ENCODE assay signal across 8 mouse cellular contexts in the genomic region with DNA sequence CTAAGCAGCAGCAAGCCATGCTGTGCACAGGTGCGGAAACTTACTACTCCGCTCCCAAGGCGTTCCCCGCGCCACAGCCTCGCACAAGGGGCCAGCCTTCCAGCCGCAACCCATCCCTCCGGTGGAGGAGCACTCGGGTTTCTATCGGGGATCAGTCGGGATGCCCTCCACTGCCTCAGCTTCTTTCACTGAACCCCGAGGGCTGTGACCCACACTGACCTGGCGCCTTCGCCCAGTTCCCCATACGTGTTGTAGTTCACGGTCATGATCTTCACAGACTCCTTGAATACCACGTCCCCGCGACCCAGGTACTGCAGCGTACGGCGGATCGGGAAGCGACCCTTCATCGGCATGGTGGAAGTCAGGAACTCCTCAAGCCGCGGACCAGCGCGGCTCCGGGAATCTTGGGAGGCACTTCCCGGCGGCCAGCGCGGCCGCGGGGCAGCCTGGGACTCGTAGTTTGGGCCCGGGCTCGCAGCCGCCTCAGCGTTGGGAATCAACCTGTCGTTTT. TPM values are rescaled to one million over a fixed set of nuclear protein-coding genes. Genes with fewer than 3 reads are reported as not detected.
A peak's percentile ranks its signal among the peaks of the same experiment; 100 is the strongest.
DNase-seq lines count a peak whose midpoint lies in the region; ATAC-seq lines count a peak whose summit lies in the region.

A gene (minus strand): TSS at position 413 of the 511 bp plus-strand sequence.

- no peaks in the 10 kb centered on the region for H3K27me3 ChIP-seq in lung, embryonic 15.5 days

- peak within 1 kb of the TSS; percentile 87 for H3K4me3 ChIP-seq in lung, embryonic 15.5 days

- peak within 1 kb of the TSS; percentile 75 for H3K9ac ChIP-seq in lung, embryonic 15.5 days

- H3K4me2 ChIP-seq in lung, embryonic 15.5 days = peak within 1 kb of the TSS; percentile 64

- WGBS in lung, embryonic 15.5 days = under 1% methylated on average over 42 of the region's 42 CpGs

- DNase-seq in Muller cell, postnatal 12 days (ENCODE audit: inconsistent ontology term) = peak; percentile 85
- DNase-seq in cerebellum, adult 9-10 months = peak; percentile 71
- DNase-seq in layer of hippocampus, adult 8-10 months (ENCODE audit: low spot score in 2 of 2) = peak; percentile 34 to 61
- DNase-seq in ovary, postnatal 10 days (ENCODE audit: low spot score) = peak; percentile 41
- DNase-seq in thymus, postnatal 0 days (ENCODE audit: low spot score) = no peak

- peak within 1 kb of the TSS; percentile 58; the same call in 1 of the 2 replicates for H3K27ac ChIP-seq in lung, embryonic 15.5 days

- H3K4me1 ChIP-seq in lung, embryonic 15.5 days = peaks cover 10% of the 10 kb centered on the region

- ATAC-seq in frontal cortex, adult (ENCODE audit: low TSS enrichment) = peak; percentile 97
- ATAC-seq in hematopoietic stem cell, adult 5-6 weeks (replicated peaks in 1 of 2; ENCODE audit: insufficient read depth in 1 of 2, low FRiP score in 2 of 2, low TSS enrichment in 1 of 2, low read depth in 1 of 2, poor library complexity in 2 of 2, severe bottlenecking in 2 of 2) = peak; percentile 50 to 70
- ATAC-seq in lung, embryonic 15.5 days (ENCODE audit: borderline replicate concordance, extremely low read depth, low FRiP score, low TSS enrichment) = peak; percentile 93

- H3K36me3 ChIP-seq in lung, embryonic 15.5 days = peaks cover 18% of the 10 kb centered on the region

- no peaks in the 10 kb centered on the region for H3K9me3 ChIP-seq in lung, embryonic 15.5 days

RNA-seq across cellular contexts. Expression of the gene that starts here (rescaled TPM):
- total RNA-seq in hematopoietic stem cell, adult 5-6 weeks (2017) = 46.5 and 62.4 TPM in 2 replicates
- 10 to 100 TPM; 39.0 to 53.9 (median 47.7) TPM for total RNA-seq in layer of hippocampus, adult 8-10 months (2022)
- polyA plus RNA-seq in lung, embryonic 15.5 days (2015; fragmentation: Nextera tagmentation; extraction: Ambion mirVana) = 83.9 and 87.9 TPM in 2 replicates
- polyA plus RNA-seq in thymus, postnatal 0 days (2015; fragmentation: Nextera tagmentation; extraction: Ambion mirVana) = 61.1 and 73.8 TPM in 2 replicates
